Mouse (Mus musculus): ENCODE measurements around the gene Cldn34d. TPM values are rescaled to one million over a fixed set of nuclear protein-coding genes. Genes with fewer than 3 reads are reported as not detected.

The Cldn34d gene
- polyA plus RNA-seq (2015; fragmentation: Nextera tagmentation; extraction: Ambion mirVana) = not detected in 2 replicates

GRCm38 (mm10) chrX:76602824-76603223, at the start of gene Cldn34d:
Gene Cldn34d (minus strand): TSS chrX:76602924.
- peaks cover 5% of the 10 kb centered on the region for H3K9me3 ChIP-seq
- no peak within 1 kb of the TSS for H3K9ac ChIP-seq
- no peaks in the 10 kb centered on the region for H3K27me3 ChIP-seq
- H3K36me3 ChIP-seq = no peaks in the 10 kb centered on the region
- H3K4me2 ChIP-seq = no peak within 1 kb of the TSS
- 71% methylated on average over 1 of the region's 1 CpGs for WGBS
- H3K4me1 ChIP-seq (replicated peaks) = no peaks in the 10 kb centered on the region
- no peak within 1 kb of the TSS for H3K4me3 ChIP-seq
- no peak within 1 kb of the TSS for H3K27ac ChIP-seq (replicated peaks)
- ATAC-seq (ENCODE audit: low read depth) = no peak

- WGBS = 55% methylated on average over 6 of the region's 6 CpGs
- Histone ChIP-seq H3K9ac (no peak overlapping the region), H3K9me3 (peaks cover 5% of the 10 kb centered on the region), H3K4me2 (no peak overlapping the region), H3K4me1 (replicated peaks) (no peaks in the 10 kb centered on the region), H3K27me3 (no peaks in the 10 kb centered on the region), H3K27ac (replicated peaks) (no peak overlapping the region), H3K36me3 (no peaks in the 10 kb centered on the region), H3K4me3 (no peak overlapping the region)
- peak; percentile 100 for ATAC-seq (ENCODE audit: low read depth)
Observed at GRCm38 (mm10) chrX:76598459-76599206, 4.1 kb downstream of the Cldn34d start.

Other genes with a start within 250 kb of the Cldn34d start
- gene Cldn34b4, start 209.6 kb downstream of the Cldn34d start, polyA plus RNA-seq (2015; fragmentation: Nextera tagmentation; extraction: Ambion mirVana) = not detected in 2 replicates

All from neural tube, embryonic 13.5 days (tissue).